Mouse (Mus musculus) left cerebral cortex, postnatal 14 days (tissue): Measurements from ENCODE around the gene Wnt4. TPM values are rescaled to one million over a fixed set of nuclear protein-coding genes. Genes with fewer than 3 reads are reported as not detected.

Source experiments
- total RNA-seq, 2 experiments: library from RNA; stranded (reverse); gene quantifications; 2 replicates each; pipeline ENCODE4 v1.2.3; 2021

Gene Wnt4
- total RNA-seq, 2 experiments from 2014 or later = 18.3 to 20.4 TPM

Other genes with a start within 250 kb of the Wnt4 start
- gene Zbtb40, start 228.7 kb upstream of the Wnt4 start, total RNA-seq = 10 to 100 TPM in 1 of 2 experiments, 1 to 10 TPM in 1; 8.4 to 11.3 TPM
- 100 to 1,000 TPM; 412 to 432 TPM for gene Cdc42, start 80.2 kb downstream of the Wnt4 start, total RNA-seq
- not detected for gene Cela3a, start 132.3 kb downstream of the Wnt4 start, total RNA-seq
- not detected for gene Cela3b, start 153.1 kb downstream of the Wnt4 start, total RNA-seq
- not detected for gene 1700013G24Rik, start 175.8 kb downstream of the Wnt4 start, total RNA-seq
- gene Hspg2, start 191.3 kb downstream of the Wnt4 start, total RNA-seq = 10 to 100 TPM; 11.6 to 12.9 TPM